Mouse (Mus musculus): ENCODE results near the gene Gin1. TPM values are rescaled to one million over a fixed set of nuclear protein-coding genes. Genes with fewer than 3 reads are reported as not detected.

Gene Gin1
- total RNA-seq, 1 experiment from 2014 or later, result 4.8 TPM

GRCm38 (mm10) chr1:97781674-97782073, 11.7 kb downstream of the Gin1 start:
- ATAC-seq (replicated peaks; ENCODE audit: insufficient number of reproducible peaks, low FRiP score, low TSS enrichment, poor library complexity, severe bottlenecking), result no peak

DNA sequence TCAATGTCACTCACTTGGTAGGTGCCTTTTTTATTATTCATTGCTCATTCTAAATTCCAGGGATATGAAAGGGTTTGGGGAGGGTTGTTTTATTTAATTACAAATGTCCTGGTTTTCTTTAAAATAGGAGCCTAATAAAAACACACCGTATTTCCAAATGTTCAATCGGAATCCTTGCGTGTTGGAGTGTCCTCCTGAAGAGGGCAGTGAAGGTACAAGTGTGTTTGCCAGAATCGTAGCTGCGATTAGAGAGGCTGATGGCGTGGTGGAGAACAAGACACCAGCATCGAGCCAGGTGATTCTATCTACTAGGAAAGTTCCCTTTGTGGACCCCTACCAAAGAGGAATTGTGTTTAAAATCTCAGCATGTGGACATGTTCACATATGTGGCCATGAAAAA, 15.0 kb downstream of the Gin1 start:
- ATAC-seq (replicated peaks; ENCODE audit: insufficient number of reproducible peaks, low FRiP score, low TSS enrichment, poor library complexity, severe bottlenecking), result no peak

GRCm38 (mm10) chr1:97785685-97786393, 15.9 kb downstream of the Gin1 start:
- no peak for ATAC-seq (replicated peaks; ENCODE audit: insufficient number of reproducible peaks, low FRiP score, low TSS enrichment, poor library complexity, severe bottlenecking)

DNA sequence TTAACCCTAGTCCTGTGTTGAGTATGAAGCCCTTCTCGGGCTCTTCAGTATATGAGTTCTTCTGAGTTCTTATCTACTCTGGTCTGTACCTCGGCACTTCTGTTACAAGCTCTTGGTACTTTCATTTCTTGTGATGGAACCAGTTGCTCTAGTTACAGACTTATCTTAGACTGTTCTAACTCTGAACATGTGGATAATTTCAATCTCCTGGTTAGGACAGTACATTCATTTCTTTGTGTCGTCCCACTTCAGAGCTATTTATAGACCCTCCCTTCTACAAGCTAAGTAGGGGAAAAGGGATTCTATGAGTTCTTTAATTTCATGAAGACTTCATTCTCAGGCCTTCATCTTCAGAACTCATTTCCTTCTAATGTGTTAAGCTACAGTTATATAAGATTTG, 17.7 kb downstream of the Gin1 start:
- no peak for ATAC-seq (replicated peaks; ENCODE audit: insufficient number of reproducible peaks, low FRiP score, low TSS enrichment, poor library complexity, severe bottlenecking)

- no peak for ATAC-seq (replicated peaks; ENCODE audit: insufficient number of reproducible peaks, low FRiP score, low TSS enrichment, poor library complexity, severe bottlenecking)
These were observed 18.5 kb downstream of the Gin1 start for GRCm38 (mm10) chr1:97788490-97788889.

DNA sequence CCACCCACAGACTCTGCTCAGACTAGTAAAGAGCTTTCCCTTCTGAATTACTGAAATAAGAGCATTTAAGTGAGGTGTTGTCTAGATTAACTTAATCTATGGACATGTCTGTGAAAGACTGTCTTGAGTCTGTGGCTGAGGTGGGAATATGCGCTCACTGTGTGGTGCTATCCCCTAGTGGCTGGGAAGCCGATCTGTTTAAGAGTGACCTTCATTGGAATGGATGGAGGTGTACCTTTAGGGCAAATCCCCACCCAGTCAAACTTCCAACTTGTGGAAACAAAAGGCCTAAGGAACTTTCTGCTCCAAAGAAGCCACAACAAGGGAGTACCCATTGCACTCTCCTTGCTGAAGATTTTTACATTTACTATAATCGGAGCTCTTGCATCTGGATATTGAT, 24.1 kb downstream of the Gin1 start:
- ATAC-seq (replicated peaks; ENCODE audit: insufficient number of reproducible peaks, low FRiP score, low TSS enrichment, poor library complexity, severe bottlenecking), result no peak

DNA sequence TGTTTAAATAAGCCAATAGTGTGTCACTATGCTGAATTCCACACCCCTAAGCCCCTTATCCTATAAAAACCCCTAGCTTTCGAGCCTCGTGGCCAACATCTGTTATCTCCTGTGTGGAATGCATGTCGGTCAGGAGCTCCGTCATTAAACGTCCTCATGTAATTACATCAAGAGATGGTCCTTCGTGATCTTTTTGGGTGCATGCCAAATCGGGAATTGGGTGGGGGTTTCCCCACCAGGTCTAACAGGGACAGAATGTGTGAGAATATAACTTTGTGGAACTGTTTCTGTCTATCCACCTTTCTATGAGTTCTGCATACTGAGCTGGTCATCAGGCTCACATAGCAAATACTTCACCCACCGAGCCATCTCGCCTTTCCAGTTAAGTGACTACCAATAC, 26.0 kb downstream of the Gin1 start:
- ATAC-seq (replicated peaks; ENCODE audit: insufficient number of reproducible peaks, low FRiP score, low TSS enrichment, poor library complexity, severe bottlenecking), result no peak

- no peak for ATAC-seq (replicated peaks; ENCODE audit: insufficient number of reproducible peaks, low FRiP score, low TSS enrichment, poor library complexity, severe bottlenecking)
These were observed 32.4 kb downstream of the Gin1 start for GRCm38 (mm10) chr1:97802207-97802902.

DNA sequence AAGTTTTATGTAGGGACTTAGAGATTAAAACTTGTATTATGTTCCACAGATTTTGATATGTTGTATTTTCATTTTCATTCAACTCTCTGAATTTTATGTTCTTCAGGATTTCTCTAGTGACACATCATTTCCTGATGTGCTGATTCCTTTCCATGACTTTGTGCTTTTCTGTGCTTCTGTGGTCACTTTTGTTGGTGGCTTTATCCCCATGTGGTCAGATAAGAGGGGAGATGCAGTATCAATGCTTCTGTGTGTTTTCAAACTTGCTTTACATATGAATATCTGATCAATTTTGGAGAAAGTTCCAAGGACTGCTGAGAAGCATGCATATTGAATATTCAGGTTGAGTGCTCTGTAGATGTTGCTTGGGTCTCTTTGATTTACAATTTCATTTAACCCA, 34.5 kb downstream of the Gin1 start:
- no peak for ATAC-seq (replicated peaks; ENCODE audit: insufficient number of reproducible peaks, low FRiP score, low TSS enrichment, poor library complexity, severe bottlenecking)

GRCm38 (mm10) chr1:97809255-97809912, 39.4 kb downstream of the Gin1 start:
- no peak for ATAC-seq (replicated peaks; ENCODE audit: insufficient number of reproducible peaks, low FRiP score, low TSS enrichment, poor library complexity, severe bottlenecking)

DNA sequence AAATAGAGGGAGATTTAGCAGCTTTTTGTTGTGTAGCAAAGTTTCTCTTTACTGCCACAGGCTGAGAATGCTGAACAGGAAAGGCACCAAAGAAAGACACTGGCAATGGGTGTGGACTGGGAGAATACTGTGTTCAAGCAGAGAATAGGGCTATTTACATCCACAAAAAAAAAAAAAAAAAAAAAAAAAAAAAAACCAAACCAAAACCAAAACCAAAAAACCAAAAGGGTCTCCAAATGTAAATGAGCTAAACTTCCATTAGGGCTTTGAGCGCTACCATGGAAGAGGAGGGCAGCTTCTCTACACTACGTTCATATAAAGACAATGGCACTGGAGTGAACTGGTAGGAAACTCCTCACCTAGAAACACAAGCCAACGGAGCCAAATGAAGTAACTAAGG, 51.3 kb downstream of the Gin1 start:
- no peak for ATAC-seq (replicated peaks; ENCODE audit: insufficient number of reproducible peaks, low FRiP score, low TSS enrichment, poor library complexity, severe bottlenecking)

DNA sequence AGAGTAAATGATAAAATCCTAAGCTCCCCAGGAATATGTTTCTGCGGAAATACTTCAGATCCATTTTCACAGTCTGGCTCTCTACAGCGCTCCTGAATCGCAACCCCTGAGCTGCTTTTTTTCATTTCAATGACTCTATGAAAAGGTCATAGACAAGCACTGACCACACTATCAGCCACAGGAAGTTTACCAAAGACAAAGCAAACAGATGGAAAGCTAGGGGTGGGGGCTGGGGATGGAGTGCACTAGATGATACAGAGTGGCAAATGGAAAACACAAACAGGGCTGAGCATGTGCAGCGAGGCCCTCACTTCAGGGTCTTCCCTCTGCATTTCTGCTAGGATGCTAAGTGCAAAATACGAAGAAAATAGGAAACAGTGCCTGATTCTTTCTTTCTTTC, 52.2 kb downstream of the Gin1 start:
- no peak for ATAC-seq (replicated peaks; ENCODE audit: insufficient number of reproducible peaks, low FRiP score, low TSS enrichment, poor library complexity, severe bottlenecking)

- ATAC-seq (replicated peaks; ENCODE audit: insufficient number of reproducible peaks, low FRiP score, low TSS enrichment, poor library complexity, severe bottlenecking), result no peak
These were observed 52.9 kb downstream of the Gin1 start for GRCm38 (mm10) chr1:97822904-97823303.

DNA sequence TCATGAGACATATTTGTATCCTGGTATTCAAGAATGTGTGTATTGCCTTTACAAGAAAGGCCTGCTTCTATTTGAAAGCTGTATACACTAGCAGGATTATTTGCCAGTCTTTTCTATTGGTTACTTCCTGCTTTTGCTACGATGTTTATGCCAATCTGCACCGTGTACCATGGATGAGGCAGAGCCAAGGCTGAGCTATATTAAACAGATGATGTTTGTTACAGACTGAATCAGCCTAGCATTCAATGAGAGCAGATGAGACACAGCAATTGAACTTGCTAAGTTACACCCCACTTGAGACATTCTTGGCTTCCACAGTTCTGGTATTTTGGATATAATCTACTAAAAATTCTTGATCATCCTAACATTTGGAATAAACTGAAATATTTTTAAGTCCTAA, 57.6 kb downstream of the Gin1 start:
- ATAC-seq (replicated peaks; ENCODE audit: insufficient number of reproducible peaks, low FRiP score, low TSS enrichment, poor library complexity, severe bottlenecking), result no peak

DNA sequence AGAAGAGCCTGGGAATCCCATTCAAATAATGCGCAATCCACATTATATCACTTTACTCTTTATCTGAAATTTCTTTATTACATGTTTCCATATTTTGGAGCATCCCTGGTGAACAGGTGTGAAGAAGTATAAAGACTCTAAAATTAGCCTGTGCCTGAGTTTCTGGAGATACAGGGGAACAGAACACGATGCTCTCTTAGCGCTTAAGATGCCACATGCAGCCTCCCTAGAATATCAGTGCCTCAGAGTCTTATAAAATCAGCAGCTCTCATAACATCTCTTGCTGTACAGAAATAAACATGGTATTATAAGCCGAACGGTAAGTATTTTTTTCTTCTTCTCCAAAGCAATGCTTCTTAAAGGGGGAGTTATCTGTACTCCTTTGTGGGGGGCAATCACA, 58.1 kb downstream of the Gin1 start:
- ATAC-seq (replicated peaks; ENCODE audit: insufficient number of reproducible peaks, low FRiP score, low TSS enrichment, poor library complexity, severe bottlenecking), result no peak

DNA sequence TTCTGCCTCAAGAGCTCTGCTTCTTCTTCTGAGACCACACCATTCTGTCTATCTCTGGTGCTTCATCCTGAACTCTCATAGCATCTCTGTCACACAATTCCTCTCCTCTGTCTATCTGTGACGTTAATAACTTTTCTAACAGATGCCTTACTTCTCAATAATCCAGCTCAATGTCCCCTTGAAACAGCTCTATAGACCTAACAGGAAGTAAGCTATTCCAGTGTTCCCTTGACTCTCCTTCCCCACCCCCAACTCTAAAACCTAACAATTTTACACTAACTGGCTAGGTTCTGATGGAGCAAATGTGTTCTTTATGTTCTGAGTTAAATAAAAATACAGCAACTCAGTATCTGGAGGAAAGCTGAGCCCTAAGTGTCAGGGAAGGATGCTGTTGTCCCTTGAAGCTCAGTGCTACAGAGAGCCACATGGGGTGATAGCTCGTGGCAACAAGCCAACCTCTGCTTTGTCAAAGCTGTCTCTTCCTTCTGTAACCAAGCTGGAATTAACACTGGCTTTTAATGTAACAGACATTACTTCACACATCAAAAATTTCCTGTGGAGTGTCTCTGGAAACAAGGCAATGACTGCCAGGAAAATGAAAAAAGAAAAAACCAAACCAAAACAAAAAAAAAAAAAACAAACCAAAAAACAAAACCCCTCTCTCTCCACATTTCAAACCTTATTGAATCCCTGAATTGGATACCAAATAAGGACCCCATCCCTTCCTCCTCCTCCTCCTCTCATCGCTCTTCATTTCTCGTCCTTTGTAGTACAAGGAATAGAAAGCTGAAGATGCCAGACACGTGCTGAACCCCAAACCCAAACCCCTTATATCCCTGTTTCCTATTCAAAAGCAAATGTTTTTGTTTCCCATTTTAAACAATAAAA, 63.7 kb downstream of the Gin1 start:
- no peak for ATAC-seq (replicated peaks; ENCODE audit: insufficient number of reproducible peaks, low FRiP score, low TSS enrichment, poor library complexity, severe bottlenecking)

DNA sequence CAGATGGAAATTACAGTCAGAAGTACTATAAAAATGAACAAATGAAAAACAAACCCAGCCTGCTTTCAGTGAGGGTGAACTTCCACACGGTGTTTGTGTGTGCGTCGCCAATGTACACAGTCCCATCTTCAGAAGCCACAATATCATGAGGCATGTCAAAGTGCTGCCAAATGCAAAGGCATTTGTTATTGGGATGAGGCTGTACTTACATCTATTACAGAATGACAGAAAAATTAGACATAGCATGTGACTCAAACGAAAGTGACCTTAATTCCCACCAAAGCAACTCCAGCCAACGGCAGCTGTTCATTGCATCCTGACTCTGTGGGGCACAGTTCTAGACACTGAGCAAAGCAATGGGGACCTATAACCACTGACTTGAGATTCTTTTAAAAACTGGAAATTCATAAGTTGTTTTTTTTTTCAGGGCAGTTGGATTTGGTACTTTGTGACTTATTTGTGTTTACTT, 64.4 kb downstream of the Gin1 start:
- no peak for ATAC-seq (replicated peaks; ENCODE audit: insufficient number of reproducible peaks, low FRiP score, low TSS enrichment, poor library complexity, severe bottlenecking)
